Mouse (Mus musculus) urinary bladder, adult 18-20 months (tissue): ENCODE measurements around the gene Zfp566.
"Not testable (repeated sequence)": the region's sequence is repeated elsewhere in the genome, so short reads cannot be mapped to it uniquely, and the experiment has no call there.

ENCODE experiments used
- DNase-seq, 2 experiments: peaks; one replicate each; pipeline ENCODE4 v3.0.0; 2022; ENCODE audit warnings: low spot score in 2 of 2, mixed read lengths in 2 of 2

The Zfp566 gene

DNA sequence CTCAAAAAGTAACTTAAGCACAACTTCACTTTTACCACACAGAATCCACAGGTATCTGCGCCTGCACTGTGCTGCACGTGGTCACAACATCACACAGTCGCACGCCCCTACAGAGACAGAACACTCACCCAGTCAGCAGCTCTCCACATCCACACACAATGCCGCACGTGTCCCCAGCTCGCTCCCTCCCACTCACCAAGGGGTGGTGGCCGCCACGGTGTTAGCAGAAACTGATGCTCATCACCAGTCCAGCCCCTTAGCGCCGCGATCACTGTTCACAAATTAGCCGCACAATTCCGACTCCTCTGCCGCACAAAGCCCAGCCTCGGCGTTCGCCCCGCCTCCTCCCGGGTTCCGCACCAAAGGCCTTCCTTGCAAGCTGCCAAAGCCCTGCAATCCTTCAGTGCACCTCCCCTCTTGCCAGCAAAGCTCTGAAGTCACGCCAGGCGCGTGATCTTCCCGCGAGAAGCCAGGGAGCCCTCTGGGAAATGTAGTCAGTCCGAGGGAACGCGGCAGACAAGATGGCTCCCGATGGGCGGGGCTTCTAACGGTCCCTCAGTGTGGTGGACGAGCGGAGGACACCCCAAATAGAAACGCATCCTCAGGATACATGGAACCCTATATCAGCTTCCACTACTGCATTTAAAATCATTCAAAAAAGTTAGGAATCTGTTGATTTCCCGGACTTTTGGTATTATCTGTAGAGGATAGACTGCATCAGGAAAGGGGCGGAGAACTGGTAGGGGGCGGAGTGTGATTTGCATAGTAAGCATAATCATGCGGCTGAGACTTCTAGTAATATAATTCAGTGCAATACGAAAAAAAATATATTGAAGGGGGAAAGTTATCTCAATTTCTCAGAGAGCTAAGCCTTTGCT lies at the start of gene Zfp566, which contains the start of gene Gm26920:
TSS of gene Zfp566 (minus strand) at position 436 of the 878 bp plus-strand sequence.
TSS of gene Gm26920 (minus strand) at position 319 of the 878 bp plus-strand sequence.
- DNase-seq, result peak; percentile 93 to 97

DNA sequence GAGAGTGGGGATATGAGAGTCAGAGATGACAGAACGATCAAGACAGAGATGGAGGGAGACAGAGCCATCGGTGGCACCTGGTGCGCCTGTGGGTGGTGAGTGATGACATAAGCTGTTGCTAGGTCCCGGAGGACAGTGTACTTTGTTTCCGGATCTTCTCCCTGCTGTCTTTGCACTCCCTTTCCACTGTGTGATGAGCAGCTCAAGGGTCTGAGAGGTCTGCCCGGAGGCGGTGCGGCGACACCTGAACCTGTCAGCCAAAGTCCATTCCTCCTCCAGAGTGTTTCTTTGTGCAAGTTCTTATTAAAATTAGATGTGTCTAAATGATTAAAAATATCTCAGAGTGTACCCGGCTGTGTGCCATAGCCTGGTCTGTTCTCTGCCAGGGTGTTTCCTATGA lies 46.5 kb upstream of the Zfp566 start:
- no peak for DNase-seq

DNA sequence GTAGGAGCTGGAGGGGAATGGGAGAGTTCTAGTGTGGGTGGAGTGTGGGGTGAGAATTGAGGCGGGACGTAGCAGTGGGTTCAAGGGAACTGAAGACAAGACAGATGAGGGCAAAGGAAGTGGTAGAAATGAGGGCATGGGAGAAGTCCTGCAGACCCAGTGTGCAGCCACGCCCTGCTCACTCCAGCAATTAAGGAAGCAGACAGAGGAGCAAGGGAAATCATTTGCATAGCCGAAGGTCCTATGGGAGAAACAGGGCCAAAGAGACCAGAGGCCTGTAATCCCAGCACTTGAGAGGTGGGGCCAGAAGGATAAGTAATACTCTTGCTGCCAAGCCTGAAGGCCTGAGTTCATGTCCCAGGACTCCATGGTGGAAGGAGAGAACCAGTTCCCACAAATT lies 42.1 kb upstream of the Zfp566 start:
- DNase-seq, result no peak

DNA sequence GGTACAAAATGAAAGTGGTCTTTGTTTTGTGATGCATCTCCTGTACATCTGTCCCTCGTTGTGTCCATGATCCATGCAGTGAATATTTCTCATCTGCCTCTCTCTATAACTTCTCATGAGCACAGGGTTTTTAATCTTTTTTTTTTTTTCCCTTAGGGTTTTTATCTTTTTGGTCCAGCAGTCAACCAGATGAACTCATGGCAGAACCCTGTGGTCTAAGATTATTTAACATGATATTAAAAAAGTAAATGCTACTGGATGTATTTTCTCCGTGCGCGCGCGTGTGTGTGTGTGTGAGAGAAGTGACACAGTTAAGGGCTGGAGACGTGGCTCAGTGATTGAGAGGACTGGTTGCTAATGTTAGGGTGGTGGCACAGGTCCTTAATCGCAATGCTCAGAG lies 39.6 kb upstream of the Zfp566 start:
- DNase-seq, result no peak

DNA sequence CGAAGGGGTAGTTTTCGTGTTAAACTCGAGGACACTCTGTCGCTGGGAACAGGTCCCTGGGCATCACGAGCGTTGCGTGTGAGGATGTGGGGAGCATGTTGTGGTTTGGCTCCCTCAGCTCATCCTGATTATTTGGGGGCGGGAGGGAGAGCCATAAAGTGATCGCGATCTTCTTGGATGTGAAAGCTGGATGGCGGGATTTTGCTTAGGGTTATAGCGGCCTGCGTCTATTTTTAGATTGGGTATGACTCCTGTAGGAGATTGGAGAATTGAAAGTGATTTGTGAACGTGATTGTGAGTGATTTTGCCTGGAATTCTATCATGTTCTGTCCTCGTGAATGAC lies 31.8 kb upstream of the Zfp566 start:
- no peak for DNase-seq

DNA sequence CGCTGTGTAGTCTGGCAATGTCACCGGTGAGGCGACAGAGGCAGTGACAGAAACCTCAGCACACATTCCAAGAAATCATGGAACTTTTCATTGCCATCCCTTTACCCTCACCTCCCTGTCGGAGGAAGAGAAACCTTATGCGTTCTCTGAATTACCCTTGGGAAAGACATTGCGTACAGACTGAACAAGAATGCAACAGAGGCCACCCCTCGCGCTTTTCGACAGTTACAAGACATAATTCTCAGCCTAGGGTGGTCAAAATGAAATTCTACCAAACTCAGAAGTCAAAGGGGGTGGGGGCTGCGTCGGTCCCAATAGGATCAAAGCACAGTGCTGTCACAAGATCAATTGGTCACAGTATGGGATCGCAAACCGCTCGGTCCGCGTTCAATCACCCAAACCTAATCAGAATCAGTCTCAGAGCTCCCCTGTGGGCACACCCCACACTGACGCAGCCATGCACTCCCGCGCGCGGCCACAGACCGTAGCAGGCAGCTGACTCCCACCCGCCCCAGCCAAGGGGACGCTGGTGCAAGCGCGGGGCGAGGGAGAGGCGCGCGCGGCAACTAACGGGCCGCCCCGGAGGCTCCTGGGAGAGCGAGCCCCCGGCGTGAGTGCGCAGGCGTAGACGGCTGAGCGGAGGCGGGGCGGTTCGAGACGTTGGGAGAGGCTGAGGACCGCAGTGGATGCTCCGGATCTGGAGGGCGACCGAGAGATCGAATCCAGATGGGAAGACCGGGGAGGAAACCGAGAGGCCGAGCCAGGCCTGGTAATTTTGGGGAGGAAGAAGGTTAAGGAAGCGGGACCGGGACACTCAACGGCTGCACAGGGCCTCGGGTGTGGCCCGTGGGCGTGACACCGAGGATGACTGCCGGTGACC lies 31.2 kb upstream of the Zfp566 start, which contains the start of gene Zfp382:
TSS of gene Zfp382 (plus strand) at position 635 of the 880 bp plus-strand sequence.
- DNase-seq, result peak; percentile 66 to 83

DNA sequence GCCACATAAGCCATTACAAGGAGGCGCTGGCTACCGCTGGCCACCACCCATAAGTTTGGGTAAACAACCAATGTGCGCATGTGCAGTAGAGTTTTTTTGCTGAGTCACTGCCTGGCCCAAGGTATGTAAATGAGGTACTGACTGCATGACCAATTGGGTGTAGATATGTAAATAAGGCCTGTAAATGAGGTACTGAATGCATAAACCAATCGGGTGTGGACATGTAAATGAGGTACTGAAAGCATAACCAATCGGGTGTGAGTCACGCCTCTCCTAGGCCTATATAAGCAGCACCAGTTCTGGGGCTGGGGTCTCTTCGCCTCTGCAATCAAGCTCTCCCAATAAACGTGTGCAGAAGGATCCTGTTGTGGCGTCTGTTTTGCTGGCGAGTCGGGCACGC lies 27.6 kb upstream of the Zfp566 start:
- DNase-seq, result not testable (repeated sequence)

DNA sequence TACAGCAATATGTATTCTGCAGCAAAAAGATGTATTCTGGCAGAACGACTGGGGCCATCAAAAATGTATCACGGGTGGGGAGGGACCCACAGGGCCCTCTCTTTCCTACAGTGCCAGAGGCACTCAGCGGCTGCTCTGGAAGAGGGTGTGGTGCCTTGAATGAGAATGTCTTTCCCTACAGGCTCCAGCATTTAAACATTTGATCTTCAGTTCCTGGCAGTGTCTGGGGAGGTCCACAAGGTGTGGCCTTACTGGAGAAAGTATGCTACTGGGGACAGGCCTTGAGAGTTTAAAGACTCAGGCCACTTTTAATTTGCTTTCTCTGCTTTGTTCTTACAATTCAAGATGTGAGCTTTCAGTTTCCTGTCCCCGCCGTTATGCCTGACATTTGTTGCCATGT lies 25.7 kb upstream of the Zfp566 start:
- DNase-seq, result no peak

DNA sequence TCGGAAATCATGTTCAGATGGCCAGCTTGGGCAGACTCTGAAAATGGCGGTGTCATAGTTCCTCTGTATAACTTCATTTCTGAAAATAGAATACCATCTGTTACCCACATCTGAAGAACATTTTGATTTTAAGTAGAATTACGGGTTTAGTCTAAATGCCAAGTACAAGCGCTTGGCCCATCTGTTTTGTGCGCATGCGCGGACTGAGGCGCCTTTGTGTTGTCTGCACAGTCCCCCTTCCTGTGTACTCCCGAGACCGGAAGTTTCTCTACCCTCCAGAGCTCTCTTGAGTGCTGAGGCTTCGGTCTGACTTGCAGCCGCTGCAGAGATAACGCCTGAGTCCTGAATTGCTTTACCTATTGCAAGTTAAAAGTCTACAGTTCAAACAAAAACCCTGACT lies 9.0 kb upstream of the Zfp566 start:
- DNase-seq, result no peak

DNA sequence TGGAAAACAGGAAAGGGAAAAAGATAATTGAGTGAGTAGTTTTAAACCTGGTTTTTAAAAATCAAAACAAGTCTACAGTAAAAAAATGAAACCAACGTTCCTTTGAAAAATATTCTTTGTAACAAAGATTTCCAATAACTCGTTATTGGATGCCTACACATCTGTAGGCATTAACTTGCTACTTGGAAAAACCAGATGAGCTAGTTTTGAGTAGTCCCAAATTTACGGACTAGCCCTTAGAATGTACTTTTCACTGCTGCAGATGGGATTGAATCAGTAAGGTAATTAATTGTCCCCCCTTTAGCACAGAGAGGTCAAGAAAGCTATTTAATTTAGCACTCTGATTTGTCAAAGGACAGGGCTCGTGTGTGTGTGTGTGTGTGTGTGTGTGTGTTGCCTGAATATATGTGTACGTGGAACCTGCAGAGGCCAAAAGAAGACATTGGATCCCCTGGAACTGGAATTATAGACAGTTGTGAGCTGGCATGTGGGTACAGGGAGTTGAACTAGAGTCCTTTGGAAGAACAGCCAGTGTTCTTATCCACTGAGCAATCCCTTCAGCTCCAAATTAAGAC lies 5.3 kb upstream of the Zfp566 start:
- no peak for DNase-seq

DNA sequence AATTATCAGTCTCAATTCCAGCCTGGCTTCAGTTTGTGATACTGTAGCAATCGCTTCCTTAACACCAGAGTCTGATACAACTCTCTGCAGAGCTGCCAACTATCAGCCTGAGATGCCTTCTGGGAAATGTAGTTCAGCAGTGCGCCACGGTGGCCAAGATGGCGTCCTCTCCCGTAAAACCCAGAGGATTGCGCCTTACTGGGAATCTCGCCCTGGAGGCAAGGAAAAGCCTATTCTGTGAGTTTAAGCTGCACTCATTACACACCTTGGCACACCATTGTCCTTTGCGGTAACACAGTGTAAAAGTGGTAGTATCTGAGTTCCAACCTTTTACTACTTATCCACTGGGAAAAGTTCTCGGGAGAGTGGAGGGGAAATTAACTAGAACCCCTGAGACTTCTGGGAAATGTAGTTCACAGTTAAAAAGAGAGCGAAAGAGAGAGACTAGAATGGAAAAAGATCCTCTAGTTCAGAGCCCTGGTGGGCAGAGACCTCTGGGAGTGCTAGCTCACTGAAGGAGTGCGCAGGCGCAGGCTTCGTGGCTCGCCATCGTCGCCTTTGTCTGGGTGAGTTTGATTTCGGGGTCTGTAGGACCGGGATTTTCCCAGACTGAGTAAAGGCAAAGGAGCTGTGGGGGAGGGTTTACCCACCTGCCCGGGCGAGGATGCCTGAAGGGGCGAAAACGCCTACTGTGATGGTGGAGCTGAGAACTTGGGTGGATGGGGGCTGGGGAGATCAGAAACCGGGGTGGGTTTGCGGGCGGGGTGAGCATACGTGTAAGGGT lies 4.5 kb upstream of the Zfp566 start, which contains the start of gene Zfp260:
TSS of gene Zfp260 (plus strand) at position 132 of the 784 bp plus-strand sequence.
- DNase-seq, result peak; percentile 78 to 84

DNA sequence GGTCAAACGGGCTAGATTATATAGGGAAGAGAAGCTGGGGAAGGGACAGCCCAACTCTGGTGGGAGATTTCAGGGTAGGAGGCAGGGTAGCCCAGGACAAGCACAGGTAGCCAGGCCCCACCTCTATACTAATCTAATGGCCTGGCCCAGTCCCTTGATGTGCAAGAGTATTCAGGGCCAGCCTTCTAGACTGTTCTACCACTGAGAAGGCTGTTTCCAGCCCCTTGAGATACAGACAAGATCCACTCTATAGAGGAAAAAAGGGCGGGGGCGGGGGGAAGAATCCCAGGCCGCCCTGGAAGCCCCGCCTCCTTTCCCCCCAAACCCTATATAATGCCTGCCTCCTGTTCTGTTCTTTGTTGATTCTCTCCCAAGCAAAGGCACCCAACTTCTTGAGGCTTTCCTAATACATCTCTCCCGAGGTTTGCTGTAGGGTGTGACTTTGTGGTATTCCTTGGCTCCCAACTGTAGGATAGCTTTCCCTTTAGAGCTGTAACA lies 3.6 kb upstream of the Zfp566 start:
- DNase-seq, result no peak

DNA sequence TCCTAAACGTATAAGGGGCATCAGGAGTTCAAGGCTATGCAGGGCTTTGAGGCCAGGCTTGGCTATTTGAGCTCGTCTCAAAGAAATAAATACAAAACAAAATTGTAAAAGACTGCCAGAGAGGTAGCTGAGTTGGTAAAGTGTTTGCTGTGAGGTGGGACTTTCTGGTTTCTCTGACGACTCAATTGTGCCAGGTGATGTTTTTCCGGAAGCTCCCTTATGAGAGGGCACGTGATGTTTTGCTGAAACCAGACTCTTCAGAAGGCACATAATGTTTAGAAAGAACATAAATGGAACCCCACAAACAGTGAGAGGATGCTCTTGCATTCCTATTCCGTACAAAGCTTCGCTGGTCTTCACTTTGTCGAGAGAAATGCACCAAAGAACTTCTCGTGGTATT lies 2.3 kb upstream of the Zfp566 start:
- DNase-seq, result no peak

DNA sequence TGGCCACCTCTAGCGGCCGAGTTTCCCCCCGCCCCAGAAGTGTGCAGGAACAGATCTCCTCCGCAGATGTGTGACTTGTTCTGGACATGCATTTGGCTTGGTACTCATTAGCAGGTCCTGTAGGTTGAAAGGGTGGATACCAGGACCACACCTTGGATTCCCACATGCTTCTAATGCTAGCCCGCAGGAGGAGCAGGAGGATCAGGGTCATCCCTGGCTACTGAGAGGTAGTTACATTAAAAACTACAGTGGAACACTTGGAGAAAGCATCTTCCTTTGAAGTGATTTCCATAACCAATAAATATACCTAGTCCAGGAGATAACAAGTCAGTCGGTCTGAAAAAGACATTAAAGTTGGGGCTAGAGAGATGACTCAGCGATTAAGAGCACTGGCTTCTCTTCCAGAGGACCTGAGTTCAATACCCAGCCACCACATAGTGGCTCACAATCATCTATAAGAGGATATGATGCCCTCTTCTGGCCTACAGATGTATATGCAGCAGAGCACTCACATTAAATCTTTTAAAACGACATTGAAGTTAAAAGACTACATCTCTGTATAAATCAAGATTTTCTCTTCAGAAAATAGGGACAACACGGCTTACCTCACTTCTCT lies 751 bp upstream of the Zfp566 start:
- peak in 1 of 2 experiments; percentile 20 for DNase-seq

DNA sequence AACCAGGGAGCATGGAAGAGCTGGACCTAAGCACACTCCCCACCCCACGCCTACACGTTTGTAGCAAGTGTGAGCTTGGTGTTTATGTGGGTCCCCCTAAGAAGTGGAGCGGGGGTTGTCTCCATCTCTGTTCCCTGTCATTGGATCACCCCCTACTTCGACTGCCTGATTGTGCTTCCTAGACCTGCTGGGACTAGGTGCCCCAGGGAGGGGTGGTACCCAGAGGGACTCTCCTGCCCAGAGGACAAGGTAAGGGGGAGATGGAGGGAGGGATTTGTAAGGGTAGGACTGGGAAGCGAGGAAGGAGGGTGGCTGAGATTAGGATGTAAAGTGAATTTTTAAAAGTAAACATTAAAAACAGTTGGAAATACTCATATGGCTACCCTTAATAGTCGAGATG lies 922 bp downstream of the Zfp566 start:
- DNase-seq, result no peak

DNA sequence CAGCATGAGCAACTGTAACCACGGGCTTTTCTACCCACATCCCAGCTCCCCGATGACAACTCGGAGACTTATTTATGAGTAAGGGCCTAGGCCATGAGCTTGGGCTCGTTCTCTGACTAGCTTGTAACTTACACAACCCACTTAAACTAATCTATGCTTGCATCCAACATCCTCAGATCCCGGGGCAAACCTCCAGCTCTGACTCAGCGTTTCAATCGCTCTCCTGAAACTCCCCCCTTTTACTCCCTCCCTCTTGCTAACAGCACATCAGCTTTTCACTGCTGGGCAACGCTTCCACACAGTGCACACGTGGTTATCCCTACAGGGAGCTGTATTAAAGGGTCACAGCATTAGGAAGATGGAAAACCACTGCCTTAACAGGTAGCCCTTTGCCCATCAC lies 3.8 kb downstream of the Zfp566 start:
- no peak for DNase-seq

DNA sequence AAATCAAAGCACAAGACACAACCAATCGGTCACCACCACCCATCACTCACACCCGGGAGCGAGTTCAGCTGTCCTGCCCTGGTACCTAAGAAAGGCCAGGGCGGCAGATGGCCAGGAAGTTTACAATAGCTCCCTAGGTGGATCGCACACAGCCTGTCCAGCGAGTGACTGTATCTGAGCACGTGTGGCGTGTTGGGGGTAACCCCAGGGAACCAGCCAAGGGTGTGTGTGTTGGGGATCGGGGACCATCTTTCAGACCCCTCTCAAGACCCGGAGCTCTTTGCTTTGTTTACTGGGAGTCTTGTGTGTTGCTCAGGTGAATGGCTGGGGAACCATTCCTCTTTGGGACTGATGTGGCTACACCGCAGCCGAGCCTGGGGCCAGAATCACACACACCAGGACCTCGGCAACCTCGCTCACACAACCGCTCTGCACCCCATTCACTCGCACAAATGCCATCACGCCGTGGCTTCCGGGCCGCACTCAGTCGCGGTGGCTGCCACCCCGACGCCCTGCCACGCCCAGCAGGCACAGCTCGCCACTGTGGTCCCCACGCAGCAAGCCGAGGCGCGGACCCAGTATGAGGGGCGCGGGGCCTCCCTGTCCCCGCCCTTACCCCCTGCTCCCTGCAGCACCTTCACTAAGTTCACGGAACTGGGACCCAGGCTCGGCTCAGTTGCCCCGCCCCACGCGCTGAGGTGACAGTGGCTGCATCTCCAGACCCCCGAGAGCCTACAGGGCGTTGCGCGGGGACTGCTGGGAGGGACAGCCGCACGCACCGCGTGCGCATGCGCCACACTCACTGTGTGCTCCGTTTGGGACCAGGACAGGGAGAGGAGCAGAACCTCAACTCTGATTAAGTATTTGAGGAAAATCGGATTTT lies 17.9 kb downstream of the Zfp566 start, which contains the start of gene Zfp82:
TSS of gene Zfp82 (minus strand) at position 755 of the 883 bp plus-strand sequence.
- peak; percentile 59 to 74 for DNase-seq

DNA sequence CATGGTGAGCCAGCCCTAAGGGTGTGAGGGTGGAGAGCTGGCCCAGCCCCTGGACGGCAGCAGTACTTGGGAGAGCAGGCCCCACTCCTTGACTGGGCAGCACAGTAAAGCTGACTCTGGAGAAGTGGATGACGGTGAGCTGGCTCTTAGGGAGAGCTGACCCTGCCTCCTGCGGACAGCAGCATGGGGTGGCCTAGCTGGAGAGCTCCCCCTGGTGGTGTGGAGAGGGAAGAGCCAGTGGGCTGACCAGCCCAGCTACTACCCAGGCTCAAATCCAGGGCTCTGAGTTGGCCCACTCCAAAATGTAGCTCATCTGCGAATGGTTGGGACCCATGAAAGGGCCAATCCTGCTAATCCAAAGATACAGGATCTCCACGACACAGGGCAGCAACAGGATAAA lies 25.7 kb downstream of the Zfp566 start:
- DNase-seq, result no peak

DNA sequence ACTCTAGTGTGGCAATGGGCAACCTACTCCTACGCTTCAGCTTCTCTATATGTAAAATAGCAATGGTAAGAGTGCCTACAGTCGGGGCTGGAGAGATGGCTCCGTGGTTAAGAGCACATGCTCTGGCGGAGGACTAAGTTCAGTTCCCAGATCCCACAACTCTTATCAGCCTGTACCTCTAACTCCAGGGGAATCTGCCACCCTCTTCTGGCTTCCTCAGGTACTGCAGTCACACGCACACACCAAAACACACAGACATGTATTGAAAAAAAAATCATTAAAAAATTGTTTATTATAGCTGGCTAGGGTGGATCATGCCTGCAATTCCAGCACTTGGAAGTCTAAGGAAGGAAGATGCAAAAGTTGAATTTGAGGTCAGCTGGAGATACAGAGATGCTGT lies 27.8 kb downstream of the Zfp566 start:
- no peak for DNase-seq

DNA sequence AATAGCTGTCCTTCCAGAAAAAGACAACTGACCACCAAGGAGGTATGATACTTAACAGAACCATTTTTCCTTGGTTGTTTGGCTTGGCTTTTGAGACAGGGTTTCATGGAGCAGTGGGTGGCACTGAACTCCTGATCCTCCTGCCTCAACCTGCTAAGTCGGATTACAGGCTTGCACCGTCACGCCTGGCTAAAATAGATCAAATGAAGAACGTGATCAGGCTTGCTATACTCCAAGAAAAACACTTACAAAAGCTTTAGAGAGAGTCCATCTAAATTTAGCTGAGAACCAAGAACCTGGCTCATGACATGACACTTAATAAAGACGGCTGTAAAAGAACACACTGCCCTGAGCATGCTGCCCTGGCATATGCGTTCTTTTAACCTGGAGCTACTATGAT lies 30.0 kb downstream of the Zfp566 start:
- no peak for DNase-seq
